Mouse (Mus musculus): ENCODE measurements around the gene Id1.

Gene Id1

DNA sequence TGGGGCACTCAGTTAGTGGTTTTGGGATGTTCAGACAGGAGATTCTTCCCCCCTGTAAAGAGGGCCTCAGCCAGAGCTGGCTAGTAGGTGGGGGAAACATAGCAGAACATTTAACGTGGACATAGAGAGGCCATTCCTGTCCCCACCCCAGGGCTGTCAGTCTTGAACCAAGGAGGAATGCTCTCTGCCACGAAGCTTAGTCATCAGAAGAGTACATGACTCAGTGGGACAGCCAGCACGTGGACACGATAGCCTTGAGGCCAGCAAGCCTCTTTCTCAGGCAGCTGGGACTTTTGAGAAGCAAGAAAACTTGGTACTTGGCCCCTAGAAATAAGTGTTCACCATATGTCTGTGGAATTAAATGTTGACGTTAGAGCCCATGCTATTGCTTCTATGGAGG lies 46.6 kb downstream of the Id1 start:
- DNase-seq (ENCODE audit: low read depth, low spot score) = no peak

GRCm38 (mm10) chr2:152783241-152783640 lies 47.2 kb downstream of the Id1 start:
- DNase-seq (ENCODE audit: low read depth, low spot score) = no peak

DNA sequence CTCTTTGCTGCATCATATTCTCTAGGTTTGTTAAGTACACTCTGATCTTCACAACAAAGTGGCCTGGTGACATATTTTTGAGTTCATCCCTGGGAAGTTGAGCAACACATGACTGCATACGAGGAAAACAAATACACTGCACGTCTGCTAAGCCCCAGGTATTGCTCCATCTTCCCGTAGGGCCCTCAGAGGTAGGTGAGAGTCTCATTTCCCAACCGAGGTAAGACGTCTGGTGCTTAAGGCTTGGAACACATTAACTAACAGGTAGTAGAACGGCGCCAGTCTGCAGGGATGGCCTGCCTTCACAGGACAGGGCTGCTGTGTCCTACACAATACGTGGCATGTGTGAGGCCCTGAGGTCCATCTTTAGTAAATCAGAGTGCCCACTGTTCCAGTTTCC lies 48.6 kb downstream of the Id1 start:
- DNase-seq (ENCODE audit: low read depth, low spot score) = no peak

- peak; percentile 68 for DNase-seq (ENCODE audit: low read depth, low spot score)
Observed at GRCm38 (mm10) chr2:152785446-152786350, 49.6 kb downstream of the Id1 start.

All from ZHBTc4 (cell line).